Mouse (Mus musculus) ES-Bruce4 (cell line): ENCODE results near the gene Onecut3.

Experiments
- CTCF ChIP-seq: IDR thresholded peaks from one replicate; pipeline ENCODE4 v1.8.1; 2011; ENCODE audit warnings: low read depth, low read length
- EP300 ChIP-seq: IDR thresholded peaks from 2 replicates; pipeline ENCODE4 v1.6.1; 2011; ENCODE audit warnings: low read depth, low read length; ENCODE audit not compliant: insufficient read depth
- POLR2A ChIP-seq: IDR thresholded peaks from one replicate; pipeline ENCODE4 v1.8.1; 2011; ENCODE audit warnings: low read length; ENCODE audit not compliant: insufficient read depth

DNA sequence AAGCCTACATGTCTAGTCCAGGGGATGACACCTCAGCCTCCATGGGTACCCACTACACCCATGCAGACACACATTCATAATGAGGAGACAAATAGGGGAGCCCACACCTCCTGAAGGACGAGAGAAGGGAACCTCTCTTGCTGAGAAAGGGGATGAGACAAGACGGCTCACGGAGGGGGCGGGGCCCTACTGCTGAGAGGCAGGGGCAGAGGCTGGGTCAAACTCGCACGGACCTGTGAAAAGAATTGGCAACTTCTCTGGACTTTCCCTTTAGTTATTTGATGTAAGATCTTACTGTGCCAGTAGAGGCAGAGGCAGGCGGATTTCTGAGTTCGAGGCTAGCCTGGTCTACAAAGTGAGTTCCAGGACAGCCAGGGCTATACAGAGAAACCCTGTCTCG is 57.7 kb downstream of the Onecut3 start:
- no peak for TF ChIP-seq EP300
- no peak for TF ChIP-seq CTCF
- TF ChIP-seq POLR2A, result no peak
